Mouse (Mus musculus) kidney, postnatal 0 days (tissue): Measurements from ENCODE around the gene Dclk2. TPM values are rescaled to one million over a fixed set of nuclear protein-coding genes. Genes with fewer than 3 reads are reported as not detected.

ENCODE experiments used
- ATAC-seq: fragments of 200-750 bp; cut with Nextera tagmentation; replicated peaks from 2 replicates; pipeline ENCODE4 v1.8.0; 2017; ENCODE audit warnings: low read depth, moderate number of reproducible peaks, moderate TSS enrichment, moderate library complexity; ENCODE audit not compliant: low FRiP score
- DNase-seq: peaks from one replicate; pipeline ENCODE4 v3.0.0-alpha.2; 2016; ENCODE audit warnings: low spot score
- H3K27ac ChIP-seq: fragments of 300-500 bp; sonication (generic); 2 replicates; pipeline ENCODE4 v1.5.1; 2014; ENCODE audit warnings: mild to moderate bottlenecking
- H3K27me3 ChIP-seq: fragments of 300-500 bp; sonication (generic); 2 replicates; pipeline ENCODE4 v1.6.1; 2014; ENCODE audit warnings: low read length, mixed read lengths; ENCODE audit not compliant: insufficient read depth
- H3K36me3 ChIP-seq: fragments of 300-500 bp; sonication (generic); 2 replicates; pipeline ENCODE4 v1.6.1; 2014; ENCODE audit warnings: low read length, mixed read lengths; ENCODE audit not compliant: insufficient read depth
- H3K4me1 ChIP-seq: fragments of 300-500 bp; sonication (generic); replicated peaks from 2 replicates; pipeline ENCODE4 v1.6.1; 2014; ENCODE audit warnings: antibody characterized with exemption, low read length, mixed read lengths; ENCODE audit not compliant: insufficient read depth
- H3K4me2 ChIP-seq: fragments of 300-500 bp; sonication (generic); 2 replicates; pipeline ENCODE4 v1.6.1; 2014; ENCODE audit warnings: mild to moderate bottlenecking, low read length, moderate library complexity, mixed read lengths
- H3K4me3 ChIP-seq: fragments of 300-500 bp; sonication (generic); replicated peaks from 2 replicates; pipeline ENCODE4 v1.5.1; 2014; ENCODE audit warnings: low read depth, low read length
- H3K9ac ChIP-seq: fragments of 300-500 bp; sonication (generic); 2 replicates; pipeline ENCODE4 v1.6.1; 2014; ENCODE audit warnings: low read depth, low read length
- H3K9me3 ChIP-seq: fragments of 300-500 bp; sonication (generic); replicated peaks from 2 replicates; pipeline ENCODE4 v1.6.1; 2016; ENCODE audit warnings: low read length, inconsistent platforms, mixed read lengths
- CTCF ChIP-seq: IDR thresholded peaks from 2 replicates; pipeline ENCODE4 v1.5.1; 2016; ENCODE audit warnings: antibody characterized with exemption, low read depth, mild to moderate bottlenecking, moderate library complexity
- WGBS: fragments of 180-500 bp; shearing (Covaris S2); extraction: QIAGEN DNeasy Blood & Tissue Kit; methylation state at CpG from one replicate; pipeline ENCODE4 v1.1.7; 2014; 5-methylcytosine and 5-hydroxymethylcytosine counted together
- polyA plus RNA-seq: library from polyadenylated mRNA; unstranded; fragments of >200 nt; fragmentation: Nextera tagmentation; extraction: Ambion mirVana; gene quantifications from 2 replicates; pipeline ENCODE4 v1.2.1, GENCODE M21; 2015

The Dclk2 gene
- polyA plus RNA-seq, 1 experiment from 2014 or later: 2.3 TPM

DNA sequence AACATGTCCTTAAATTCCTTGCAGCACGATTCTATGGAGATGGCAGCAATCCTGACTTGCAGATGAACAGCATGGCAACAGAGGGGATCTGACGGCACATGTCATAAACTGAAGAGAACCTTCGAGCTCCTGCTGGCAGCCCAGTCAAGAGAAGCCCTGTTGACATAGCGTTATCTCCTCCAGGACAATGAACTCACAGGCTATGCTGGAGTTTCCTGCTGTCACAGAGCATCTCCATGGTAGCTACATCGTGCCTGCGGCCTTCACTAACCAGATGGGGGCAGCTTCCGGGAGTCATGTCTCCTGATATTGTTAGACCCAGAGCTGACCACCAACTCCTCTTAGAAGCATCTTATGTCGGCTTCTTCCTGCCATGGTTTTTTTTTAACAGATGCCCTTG is 117.8 kb downstream of the Dclk2 start:
- TF ChIP-seq CTCF: no peak
- DNase-seq (no peak), ATAC-seq (no peak)
- no peak overlapping the region for H3K4me2 ChIP-seq
- no peaks in the 10 kb centered on the region for H3K9me3 ChIP-seq
- H3K4me3 ChIP-seq: no peak overlapping the region
- no peaks in the 10 kb centered on the region for H3K4me1 ChIP-seq
- WGBS: 68% methylated on average over 8 of the region's 8 CpGs
- H3K27me3 ChIP-seq: no peaks in the 10 kb centered on the region
- no peaks in the 10 kb centered on the region for H3K36me3 ChIP-seq
- no peak overlapping the region for H3K9ac ChIP-seq
- H3K27ac ChIP-seq: no peak overlapping the region

DNA sequence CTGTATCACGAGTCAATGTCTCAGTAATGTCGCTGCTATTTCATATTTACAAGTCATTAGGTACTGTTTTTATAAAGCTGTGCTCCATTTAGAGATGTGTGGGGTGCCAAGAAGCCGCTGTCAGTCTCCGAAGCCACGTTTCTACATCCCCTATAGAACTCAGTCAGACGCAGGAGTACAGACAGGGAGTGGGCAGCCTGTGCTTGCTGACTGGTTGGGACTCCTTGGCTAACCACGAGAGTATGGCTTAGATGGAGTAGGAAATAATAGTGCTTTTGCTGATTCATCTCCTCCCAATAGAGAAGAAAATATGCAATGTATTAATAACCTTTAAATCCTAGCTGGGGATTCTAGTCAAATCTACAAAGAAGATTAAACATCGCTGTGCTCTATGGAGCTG is 119.8 kb downstream of the Dclk2 start:
- DNase-seq: no peak
- Histone ChIP-seq H3K36me3 (no peaks in the 10 kb centered on the region), H3K27ac (no peak overlapping the region), H3K4me1 (no peaks in the 10 kb centered on the region), H3K9me3 (no peaks in the 10 kb centered on the region), H3K4me3 (no peak overlapping the region), H3K27me3 (no peaks in the 10 kb centered on the region), H3K9ac (no peak overlapping the region), H3K4me2 (no peak overlapping the region)
- ATAC-seq: no peak
- TF ChIP-seq CTCF: no peak
- WGBS: 84% methylated on average over 8 of the region's 8 CpGs

DNA sequence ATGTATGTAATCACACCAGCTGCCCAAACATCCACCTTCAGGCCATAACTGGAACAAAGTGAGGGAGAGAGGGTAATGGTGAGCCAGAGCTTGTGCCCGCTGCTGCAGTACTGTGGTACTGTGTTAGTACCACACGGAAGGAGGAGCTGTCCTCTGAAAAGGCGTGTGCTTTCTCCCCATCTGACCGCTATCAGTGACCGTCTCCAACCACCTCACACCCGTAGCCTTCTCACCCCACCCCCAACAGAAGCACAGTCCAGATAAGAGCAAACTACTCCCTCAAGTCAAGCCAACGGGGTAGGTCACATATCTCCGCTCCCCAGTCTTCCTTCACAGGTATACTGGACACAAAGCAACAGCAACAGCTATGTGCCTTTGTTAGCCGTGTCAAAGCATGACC is 121.6 kb downstream of the Dclk2 start:
- Histone ChIP-seq H3K9me3 (no peaks in the 10 kb centered on the region), H3K4me2 (no peak overlapping the region), H3K27me3 (no peaks in the 10 kb centered on the region), H3K4me1 (no peaks in the 10 kb centered on the region), H3K9ac (no peak overlapping the region), H3K4me3 (no peak overlapping the region), H3K27ac (no peak overlapping the region), H3K36me3 (no peaks in the 10 kb centered on the region)
- DNase-seq (no peak), ATAC-seq (no peak)
- WGBS: 91% methylated on average over 9 of the region's 9 CpGs
- no peak for TF ChIP-seq CTCF

DNA sequence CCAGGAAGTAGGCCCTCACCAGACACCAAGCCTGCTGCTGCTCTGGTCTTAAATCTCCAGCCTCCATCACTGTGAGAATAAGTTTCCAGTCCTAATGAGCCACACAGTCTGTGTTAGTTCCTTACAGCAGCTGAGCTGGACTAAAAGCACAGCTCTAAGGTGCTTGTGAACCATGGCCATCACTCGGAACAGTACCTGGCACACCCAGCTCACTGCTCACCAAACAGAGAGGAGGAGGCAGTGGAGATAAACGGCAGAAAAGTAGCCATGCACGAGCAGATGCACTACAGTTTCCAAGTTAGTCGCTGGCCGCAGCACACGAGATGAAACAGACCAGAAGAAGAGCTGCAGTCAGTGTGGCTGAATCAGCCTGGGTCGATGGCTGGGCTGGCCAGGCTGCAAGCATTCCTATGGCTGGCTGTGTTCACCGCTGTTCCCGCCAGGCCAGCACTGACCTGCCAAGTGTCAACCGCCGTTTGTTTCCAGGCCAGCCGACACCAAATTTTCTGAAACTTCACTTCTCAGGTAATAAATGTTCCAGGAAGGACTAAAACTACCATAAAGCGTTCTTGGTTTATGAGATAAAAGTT is 122.7 kb downstream of the Dclk2 start:
- TF ChIP-seq CTCF: no peak

DNA sequence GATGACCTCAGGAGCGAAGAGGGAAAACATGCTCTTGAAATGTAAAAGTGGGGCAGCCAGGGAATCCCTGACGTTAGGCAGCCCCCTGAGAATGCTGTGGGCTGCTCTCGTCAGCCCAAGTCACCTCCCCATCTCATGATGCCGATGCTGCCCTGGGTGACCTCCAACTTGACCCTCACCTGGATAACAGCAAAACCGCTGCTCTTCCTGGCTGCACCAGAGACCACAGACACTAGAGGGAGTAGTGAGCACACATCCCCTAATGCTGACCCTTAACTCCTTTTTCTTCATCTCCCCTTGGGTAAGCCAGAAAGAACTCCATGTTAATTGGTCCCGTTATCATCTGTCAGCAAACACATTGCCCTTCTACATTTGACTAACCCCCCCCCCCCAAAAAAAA is 123.9 kb downstream of the Dclk2 start:
- H3K4me2 ChIP-seq: no peak overlapping the region
- 39% methylated on average over 6 of the region's 6 CpGs for WGBS
- H3K4me3 ChIP-seq: no peak overlapping the region
- H3K9me3 ChIP-seq: no peaks in the 10 kb centered on the region
- no peak overlapping the region for H3K9ac ChIP-seq
- H3K4me1 ChIP-seq: no peaks in the 10 kb centered on the region
- peak; percentile 69 for TF ChIP-seq CTCF
- ATAC-seq (no peak), DNase-seq (peak; percentile 57)
- no peaks in the 10 kb centered on the region for H3K27me3 ChIP-seq
- H3K36me3 ChIP-seq: no peaks in the 10 kb centered on the region
- no peak overlapping the region for H3K27ac ChIP-seq

More for the DNA sequence above, 122.7 kb downstream of the Dclk2 start:
- no peak overlapping the region for H3K27ac ChIP-seq
- H3K36me3 ChIP-seq: no peaks in the 10 kb centered on the region
- no peak overlapping the region for H3K4me2 ChIP-seq
- WGBS: 75% methylated on average over 13 of the region's 13 CpGs
- H3K27me3 ChIP-seq: no peaks in the 10 kb centered on the region
- DNase-seq (no peak), ATAC-seq (no peak)
- H3K9ac ChIP-seq: no peak overlapping the region
- H3K9me3 ChIP-seq: no peaks in the 10 kb centered on the region
- H3K4me3 ChIP-seq: no peak overlapping the region
- no peaks in the 10 kb centered on the region for H3K4me1 ChIP-seq

DNA sequence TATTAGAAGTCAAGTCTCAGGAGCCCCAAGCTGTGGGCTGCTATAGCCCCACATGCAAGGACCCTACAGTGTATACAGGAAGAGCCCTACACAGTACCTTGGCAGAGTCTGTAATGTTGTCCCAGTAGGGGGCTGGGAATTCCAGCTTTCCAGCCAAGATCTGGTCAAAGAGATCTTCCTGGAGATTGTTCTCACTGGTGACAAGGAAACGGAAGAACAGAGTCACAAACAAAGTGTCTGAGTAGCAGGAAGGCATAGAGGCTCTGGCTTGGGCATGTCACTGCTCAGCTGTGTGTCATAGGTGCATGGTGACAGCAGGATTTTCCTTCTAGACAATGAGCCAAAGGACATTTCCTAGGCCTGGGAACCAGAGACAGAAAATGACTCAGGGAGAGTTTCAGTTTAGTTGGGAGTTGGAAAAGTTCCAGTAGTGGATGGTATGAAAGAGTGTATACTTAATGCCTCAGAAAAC is 126.9 kb downstream of the Dclk2 start:
- no peak overlapping the region for H3K4me2 ChIP-seq
- no peaks in the 10 kb centered on the region for H3K27me3 ChIP-seq
- H3K9me3 ChIP-seq: no peaks in the 10 kb centered on the region
- 0 out of 2 replicates have a peak, but pooled peaks have one; percentile 1 for TF ChIP-seq CTCF
- no peak overlapping the region for H3K4me3 ChIP-seq
- ATAC-seq (0 out of 2 replicates have a peak, but pooled peaks have one; percentile 62), DNase-seq (peak; percentile 63)
- no peak overlapping the region for H3K9ac ChIP-seq
- WGBS: 57% methylated on average over 1 of the region's 1 CpGs
- no peaks in the 10 kb centered on the region for H3K36me3 ChIP-seq
- H3K4me1 ChIP-seq: no peaks in the 10 kb centered on the region
- no peak overlapping the region for H3K27ac ChIP-seq

DNA sequence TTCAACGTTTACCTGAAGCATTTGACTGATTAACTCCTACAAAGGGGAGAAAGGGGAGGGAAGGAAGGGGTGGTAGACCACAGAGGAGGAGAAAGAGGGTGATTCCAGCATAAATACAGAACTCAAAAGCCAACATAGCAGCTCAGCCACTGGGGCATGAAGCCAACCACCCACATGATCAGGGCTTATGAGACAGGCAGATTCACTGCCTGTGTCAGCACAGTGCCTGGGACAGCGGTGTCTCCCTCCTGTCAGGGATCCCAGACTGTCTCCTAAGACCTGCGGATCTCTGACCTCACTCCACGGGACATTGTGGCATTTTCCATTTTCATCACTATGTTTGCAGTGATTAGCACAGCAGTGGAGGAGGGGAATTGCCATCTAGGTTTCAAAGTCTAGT is 127.4 kb downstream of the Dclk2 start:
- no peaks in the 10 kb centered on the region for H3K27me3 ChIP-seq
- TF ChIP-seq CTCF: no peak
- no peak overlapping the region for H3K4me3 ChIP-seq
- DNase-seq (no peak), ATAC-seq (no peak)
- 33% methylated on average over 4 of the region's 4 CpGs for WGBS
- no peak overlapping the region for H3K4me2 ChIP-seq
- H3K9me3 ChIP-seq: no peaks in the 10 kb centered on the region
- no peaks in the 10 kb centered on the region for H3K36me3 ChIP-seq
- no peak overlapping the region for H3K9ac ChIP-seq
- no peaks in the 10 kb centered on the region for H3K4me1 ChIP-seq
- no peak overlapping the region; the same call in 1 of the 2 replicates for H3K27ac ChIP-seq
